Mouse (Mus musculus) G1E (cell line): ENCODE data around the gene Rnf144a.

ENCODE experiments used
- CTCF ChIP-seq: IDR thresholded peaks from 2 replicates; pipeline ENCODE4 v1.5.1; 2012; ENCODE audit warnings: low read depth, low read length, inconsistent platforms, mixed read lengths
- GATA2 ChIP-seq: IDR thresholded peaks from 2 replicates; pipeline ENCODE4 v1.6.1; 2012; ENCODE audit warnings: low read depth, low read length, inconsistent platforms, borderline replicate concordance

GRCm38 (mm10) chr12:26456028-26456698 lies 41.1 kb upstream of the Rnf144a start, which contains the start of gene Rsad2:
- TF ChIP-seq CTCF, result no peak
- TF ChIP-seq GATA2, result no peak
